8 mouse cellular contexts compared by ENCODE assay signal in the genomic region with DNA sequence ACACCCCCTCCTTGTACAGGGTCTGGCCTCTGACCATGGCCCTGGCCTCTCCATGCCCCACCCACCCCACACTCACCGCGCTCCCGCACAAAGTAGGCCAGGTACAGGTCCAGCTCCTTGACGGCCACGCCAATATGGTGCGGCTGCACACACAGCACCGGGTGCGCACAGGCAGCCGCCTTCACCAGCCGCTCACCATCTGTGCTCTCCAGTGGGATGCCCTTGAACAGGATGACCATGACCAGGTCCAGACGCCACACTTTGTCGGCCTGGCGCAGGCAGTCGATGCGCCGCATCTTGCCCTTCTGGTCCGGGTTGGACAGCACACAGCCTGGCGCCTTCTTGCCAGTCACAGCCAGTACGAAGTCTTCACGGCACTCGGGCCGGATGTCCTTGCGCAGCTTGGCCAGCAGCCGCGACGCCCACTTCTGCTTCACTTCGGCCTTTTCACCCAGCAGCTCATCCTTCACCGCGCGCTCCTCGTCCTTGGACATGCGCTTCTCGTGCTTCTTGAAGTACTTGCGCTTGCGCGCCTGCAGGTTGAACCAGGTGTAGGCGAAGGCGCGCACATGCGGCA. TPM values are rescaled to one million over a fixed set of nuclear protein-coding genes. Genes with fewer than 3 reads are reported as not detected.
A peak's percentile ranks its signal among the peaks of the same experiment; 100 is the strongest.
DNase-seq lines count a peak whose midpoint lies in the region; ATAC-seq and TF ChIP-seq lines count a peak whose summit lies in the region.

No protein-coding gene starts in this region.

- H3K9me3 ChIP-seq in hindbrain, embryonic 14.5 days (ENCODE audit: control insufficient read depth, low read length), result no peaks in the 10 kb centered on the region
- no peaks in the 10 kb centered on the region for H3K9me3 ChIP-seq in forebrain, embryonic 14.5 days (replicated peaks; ENCODE audit: control insufficient read depth, low read length)

- no peak for TF ChIP-seq POLR2A in lung, adult 2 months (IDR thresholded peaks at IDR 0.05; ENCODE audit: borderline replicate concordance, extremely low read depth, low read depth, low read length)

- no peak for ATAC-seq in hindbrain, embryonic 14.5 days (ENCODE audit: low FRiP score)
- no peak for ATAC-seq in forebrain, embryonic 14.5 days

- TF ChIP-seq CTCF in lung, adult 2 months (IDR thresholded peaks at IDR 0.05; ENCODE audit: insufficient read depth, low read length), result no peak

- peaks cover 8% of the 10 kb centered on the region for H3K27me3 ChIP-seq in hindbrain, embryonic 14.5 days (ENCODE audit: control insufficient read depth, insufficient read depth, low read length)
- H3K27me3 ChIP-seq in forebrain, embryonic 14.5 days (replicated peaks; ENCODE audit: control insufficient read depth, insufficient read depth, low read length), result no peaks in the 10 kb centered on the region

- H3K4me1 ChIP-seq in lung, adult 2 months (ENCODE audit: control insufficient read depth, insufficient read depth, low read length), result peaks cover 66% of the 10 kb centered on the region
- peaks cover 20% of the 10 kb centered on the region for H3K4me1 ChIP-seq in hindbrain, embryonic 14.5 days (replicated peaks; ENCODE audit: control insufficient read depth, insufficient read depth, low read length)
- peaks cover 32% of the 10 kb centered on the region for H3K4me1 ChIP-seq in forebrain, embryonic 14.5 days (ENCODE audit: control insufficient read depth, insufficient read depth, low read length)

- no peak overlapping the region for H3K9ac ChIP-seq in hindbrain, embryonic 14.5 days
- no peak overlapping the region for H3K9ac ChIP-seq in forebrain, embryonic 14.5 days (ENCODE audit: low read length)

- 87% methylated on average over 40 of the region's 40 CpGs for WGBS in lung, adult 2 months
- WGBS in hindbrain, embryonic 14.5 days, result 86% methylated on average over 40 of the region's 40 CpGs
- 90% methylated on average over 40 of the region's 40 CpGs for WGBS in forebrain, embryonic 14.5 days

- H3K4me3 ChIP-seq in lung, adult 2 months (replicated peaks; ENCODE audit: extremely low read depth, low read depth, low read length), result no peak overlapping the region
- no peak overlapping the region for H3K4me3 ChIP-seq in hindbrain, embryonic 14.5 days (replicated peaks; ENCODE audit: low read length)
- no peak overlapping the region for H3K4me3 ChIP-seq in forebrain, embryonic 14.5 days (ENCODE audit: low read depth, low read length)

- H3K27ac ChIP-seq in hindbrain, embryonic 14.5 days, result no peak overlapping the region
- no peak overlapping the region for H3K27ac ChIP-seq in forebrain, embryonic 14.5 days (ENCODE audit: low read depth, low read length)

- intact Hi-C loops in left cerebral cortex, postnatal 14 days (cut with DNase I), result no loop called here

- H3K4me2 ChIP-seq in hindbrain, embryonic 14.5 days (replicated peaks), result no peak overlapping the region
- H3K4me2 ChIP-seq in forebrain, embryonic 14.5 days (ENCODE audit: low read length), result no peak overlapping the region

- H3K36me3 ChIP-seq in hindbrain, embryonic 14.5 days (replicated peaks; ENCODE audit: control insufficient read depth, insufficient read depth), result peaks cover 12% of the 10 kb centered on the region; the same call in 1 of the 2 replicates
- peaks cover 15% of the 10 kb centered on the region for H3K36me3 ChIP-seq in forebrain, embryonic 14.5 days (ENCODE audit: control insufficient read depth, insufficient read depth, low read length)

- peak; percentile 9 for DNase-seq in lung, adult 2 months
- DNase-seq in lung, postnatal 36 days, result no peak
- DNase-seq in adrenal gland, adult 8-10 months, result peak; percentile 75
- DNase-seq in cerebellum, postnatal 14 days, result peak; percentile 77 to 82
- peak; percentile 67 for DNase-seq in lung, postnatal 10 days
- DNase-seq in left cerebral cortex, postnatal 14 days (ENCODE audit: low spot score in 2 of 2), result no peak
- no peak for DNase-seq in hindbrain, embryonic 14.5 days (ENCODE audit: low spot score)
- no peak for DNase-seq in forebrain, embryonic 14.5 days (ENCODE audit: low spot score)

RNA-seq across cellular contexts. Expression of a gene that starts 27.4 kb away (rescaled TPM):
- polyA plus RNA-seq in lung, adult 2 months (2012; rRNA removed), result 8.8 and 10.1 TPM in 2 replicates
- 1 to 10 TPM in 2 of 4 experiments, under 1 TPM in 2; 0.78 to 2.0 (median 0.96) TPM for total RNA-seq in adrenal gland, adult 8-10 months (2022)
- total RNA-seq in left cerebral cortex, postnatal 14 days (2021), result 1 to 10 TPM; 1.8 to 1.9 TPM
- 0.84 and 1.3 TPM in 2 replicates for polyA plus RNA-seq in hindbrain, embryonic 14.5 days (2014; fragmentation: Nextera tagmentation; extraction: Ambion mirVana)
- polyA plus RNA-seq in forebrain, embryonic 14.5 days (2014; fragmentation: Nextera tagmentation; extraction: Ambion mirVana), result 1.5 and 2.0 TPM in 2 replicates

RNA-seq across cellular contexts. Expression of a gene that starts 31.5 kb away (rescaled TPM):
- 3.6 and 5.9 TPM in 2 replicates for polyA plus RNA-seq in lung, adult 2 months (2012; rRNA removed)
- 1 to 10 TPM; 2.0 to 4.2 (median 2.6) TPM for total RNA-seq in adrenal gland, adult 8-10 months (2022)
- 1 to 10 TPM; 2.8 to 4.7 TPM for total RNA-seq in left cerebral cortex, postnatal 14 days (2021)
- polyA plus RNA-seq in hindbrain, embryonic 14.5 days (2014; fragmentation: Nextera tagmentation; extraction: Ambion mirVana), result 1.9 and 2.2 TPM in 2 replicates
- 0.65 and 0.69 TPM in 2 replicates for polyA plus RNA-seq in forebrain, embryonic 14.5 days (2014; fragmentation: Nextera tagmentation; extraction: Ambion mirVana)

RNA-seq across cellular contexts. Expression of a gene that starts 35.2 kb away (rescaled TPM):
- polyA plus RNA-seq in lung, adult 2 months (2012; rRNA removed), result 89.6 and 103 TPM in 2 replicates
- total RNA-seq in adrenal gland, adult 8-10 months (2022), result 100 to 1,000 TPM; 113 to 191 (median 144) TPM
- 10 to 100 TPM; 67.0 to 69.8 TPM for total RNA-seq in left cerebral cortex, postnatal 14 days (2021)
- 17.3 and 25.8 TPM in 2 replicates for polyA plus RNA-seq in hindbrain, embryonic 14.5 days (2014; fragmentation: Nextera tagmentation; extraction: Ambion mirVana)
- 16.6 and 17.9 TPM in 2 replicates for polyA plus RNA-seq in forebrain, embryonic 14.5 days (2014; fragmentation: Nextera tagmentation; extraction: Ambion mirVana)

RNA-seq across cellular contexts. Expression of a gene that starts 36.0 kb away (rescaled TPM):
- polyA plus RNA-seq in lung, adult 2 months (2012; rRNA removed), result 3.7 and 6.3 TPM in 2 replicates
- 1 to 10 TPM in 2 of 4 experiments, under 1 TPM in 2; 0.65 to 2.9 (median 1.0) TPM for total RNA-seq in adrenal gland, adult 8-10 months (2022)
- total RNA-seq in left cerebral cortex, postnatal 14 days (2021), result 1 to 10 TPM; 2.4 to 3.2 TPM
- 5.5 and 5.7 TPM in 2 replicates for polyA plus RNA-seq in hindbrain, embryonic 14.5 days (2014; fragmentation: Nextera tagmentation; extraction: Ambion mirVana)
- polyA plus RNA-seq in forebrain, embryonic 14.5 days (2014; fragmentation: Nextera tagmentation; extraction: Ambion mirVana), result 3.6 and 4.8 TPM in 2 replicates

RNA-seq across cellular contexts. Expression of a gene that starts 36.1 kb away (rescaled TPM):
- 79.2 and 83.4 TPM in 2 replicates for polyA plus RNA-seq in lung, adult 2 months (2012; rRNA removed)
- 10 to 100 TPM; 49.8 to 60.2 (median 55.0) TPM for total RNA-seq in adrenal gland, adult 8-10 months (2022)
- 10 to 100 TPM; 82.4 to 88.6 TPM for total RNA-seq in left cerebral cortex, postnatal 14 days (2021)
- polyA plus RNA-seq in hindbrain, embryonic 14.5 days (2014; fragmentation: Nextera tagmentation; extraction: Ambion mirVana), result 68.9 TPM in 2 replicates
- polyA plus RNA-seq in forebrain, embryonic 14.5 days (2014; fragmentation: Nextera tagmentation; extraction: Ambion mirVana), result 78.7 and 78.8 TPM in 2 replicates

Comparison
In these comparisons a context has a peak if more than half of its experiments do, and no peak if none do; other contexts are left out.
1. DNase-seq: peak in lung, adult 2 months (single experiment), adrenal gland, adult 8-10 months (single experiment), cerebellum, postnatal 14 days (2 of 2) and lung, postnatal 10 days (single experiment); none in lung, postnatal 36 days (single experiment), left cerebral cortex, postnatal 14 days (0 of 2), hindbrain, embryonic 14.5 days (single experiment) and forebrain, embryonic 14.5 days (single experiment).